Mouse (Mus musculus) heart, embryonic 16.5 days (tissue): ENCODE data around the gene Mpi. TPM values are rescaled to one million over a fixed set of nuclear protein-coding genes. Genes with fewer than 3 reads are reported as not detected.

Experiments
- ATAC-seq: fragments of 200-750 bp; cut with Nextera tagmentation; replicated peaks from 2 replicates; pipeline ENCODE4 v1.8.0; 2017; ENCODE audit warnings: moderate number of reproducible peaks; ENCODE audit not compliant: insufficient read depth, low FRiP score; ENCODE audit errors: extremely low read depth
- H3K27ac ChIP-seq: fragments of 300-500 bp; sonication (generic); 2 replicates; pipeline ENCODE4 v1.5.1; 2014; ENCODE audit warnings: mild to moderate bottlenecking, low read length, control low read depth, moderate library complexity
- H3K27me3 ChIP-seq: fragments of 300-500 bp; sonication (generic); 2 replicates; pipeline ENCODE4 v1.6.1; 2014; ENCODE audit warnings: low read length, mixed read lengths; ENCODE audit not compliant: control insufficient read depth, insufficient read depth
- H3K36me3 ChIP-seq: fragments of 300-500 bp; sonication (generic); 2 replicates; pipeline ENCODE4 v1.6.1; 2014; ENCODE audit not compliant: control insufficient read depth, insufficient read depth
- H3K4me1 ChIP-seq: fragments of 300-500 bp; sonication (generic); 2 replicates; pipeline ENCODE4 v1.6.1; 2014; ENCODE audit warnings: low read length, mixed read lengths; ENCODE audit not compliant: control insufficient read depth, insufficient read depth
- H3K4me2 ChIP-seq: fragments of 300-500 bp; sonication (generic); 2 replicates; pipeline ENCODE4 v1.6.1; 2014; ENCODE audit warnings: low read depth, mild to moderate bottlenecking, control low read depth, low read length
- H3K4me3 ChIP-seq: fragments of 300-500 bp; sonication (generic); 2 replicates; pipeline ENCODE4 v1.5.1; 2014; ENCODE audit warnings: mild to moderate bottlenecking, control low read depth, low read length
- H3K9ac ChIP-seq: fragments of 300-500 bp; sonication (generic); 2 replicates; pipeline ENCODE4 v1.6.1; 2014; ENCODE audit warnings: low read length, control low read depth
- H3K9me3 ChIP-seq: fragments of 300-500 bp; sonication (generic); replicated peaks from 2 replicates; pipeline ENCODE4 v1.6.1; 2016; ENCODE audit warnings: low read length; ENCODE audit not compliant: control insufficient read depth
- WGBS: fragments of 180-500 bp; shearing (Covaris S2); extraction: QIAGEN DNeasy Blood & Tissue Kit; methylation state at CpG from one replicate; pipeline ENCODE4 v1.1.7; 2014; 5-methylcytosine and 5-hydroxymethylcytosine counted together
- polyA plus RNA-seq: library from polyadenylated mRNA; unstranded; fragments of >200 nt; fragmentation: Nextera tagmentation; extraction: Ambion mirVana; gene quantifications from 2 replicates; pipeline ENCODE4 v1.2.1, GENCODE M21; 2015

Mpi gene
- polyA plus RNA-seq, result 89.8 and 95.6 TPM in 2 replicates

- peak within 1 kb of the TSS; percentile 76 for H3K4me2 ChIP-seq
- H3K4me1 ChIP-seq, result peaks cover 30% of the 10 kb centered on the region
- WGBS, result 2% methylated on average over 28 of the region's 28 CpGs
- H3K9ac ChIP-seq, result peak within 1 kb of the TSS; percentile 77
- H3K36me3 ChIP-seq, result peaks cover 11% of the 10 kb centered on the region
- H3K9me3 ChIP-seq, result no peaks in the 10 kb centered on the region
- H3K4me3 ChIP-seq, result peak within 1 kb of the TSS; percentile 76
- no peaks in the 10 kb centered on the region for H3K27me3 ChIP-seq
- no peak; the same call in 1 of the 2 replicates for ATAC-seq
- H3K27ac ChIP-seq, result peak within 1 kb of the TSS; percentile 6
Measured at GRCm38 (mm10) chr9:57552139-57552887, at the start of gene Mpi. Gene Mpi (minus strand): TSS chr9:57552763.

GRCm38 (mm10) chr9:57602098-57602497 lies 49.5 kb upstream of the Mpi start:
- Histone ChIP-seq H3K4me1 (peaks cover 20% of the 10 kb centered on the region), H3K27me3 (peaks cover 23% of the 10 kb centered on the region), H3K27ac (no peak overlapping the region), H3K9ac (no peak overlapping the region), H3K4me3 (no peak overlapping the region), H3K9me3 (no peaks in the 10 kb centered on the region), H3K36me3 (no peaks in the 10 kb centered on the region), H3K4me2 (no peak overlapping the region)
- no peak for ATAC-seq
- 28% methylated on average over 8 of the region's 8 CpGs for WGBS

- Histone ChIP-seq H3K9ac (no peak overlapping the region), H3K4me3 (no peak overlapping the region), H3K9me3 (no peaks in the 10 kb centered on the region), H3K36me3 (no peaks in the 10 kb centered on the region), H3K27ac (no peak overlapping the region), H3K4me2 (no peak overlapping the region), H3K27me3 (peaks cover 15% of the 10 kb centered on the region), H3K4me1 (peaks cover 20% of the 10 kb centered on the region)
- ATAC-seq, result no peak
- WGBS, result 11% methylated on average over 2 of the region's 2 CpGs
Measured at GRCm38 (mm10) chr9:57601353-57601706, 48.8 kb upstream of the Mpi start.

- H3K9me3 ChIP-seq, result no peaks in the 10 kb centered on the region
- H3K27me3 ChIP-seq, result peaks cover 11% of the 10 kb centered on the region
- no peak overlapping the region for H3K4me2 ChIP-seq
- no peak overlapping the region for H3K27ac ChIP-seq
- no peaks in the 10 kb centered on the region for H3K36me3 ChIP-seq
- H3K9ac ChIP-seq, result no peak overlapping the region
- peaks cover 20% of the 10 kb centered on the region for H3K4me1 ChIP-seq
- H3K4me3 ChIP-seq, result no peak overlapping the region
- 7% methylated on average over 3 of the region's 3 CpGs for WGBS
- peak; percentile 56 for ATAC-seq
Measured at GRCm38 (mm10) chr9:57600620-57601352, 48.2 kb upstream of the Mpi start.

- no peak overlapping the region for H3K9ac ChIP-seq
- peaks cover 20% of the 10 kb centered on the region for H3K4me1 ChIP-seq
- no peak overlapping the region for H3K4me3 ChIP-seq
- 68% methylated on average over 8 of the region's 8 CpGs for WGBS
- peaks cover 3% of the 10 kb centered on the region; the same call in 1 of the 2 replicates for H3K27me3 ChIP-seq
- H3K36me3 ChIP-seq, result peaks cover 8% of the 10 kb centered on the region; the same call in 1 of the 2 replicates
- no peak overlapping the region for H3K27ac ChIP-seq
- no peak for ATAC-seq
- no peak overlapping the region for H3K4me2 ChIP-seq
- no peaks in the 10 kb centered on the region for H3K9me3 ChIP-seq
Measured at GRCm38 (mm10) chr9:57598851-57599563, 46.4 kb upstream of the Mpi start.

- Histone ChIP-seq H3K9me3 (no peaks in the 10 kb centered on the region), H3K4me1 (peaks cover 20% of the 10 kb centered on the region), H3K4me2 (no peak overlapping the region), H3K27me3 (no peaks in the 10 kb centered on the region), H3K27ac (no peak overlapping the region), H3K9ac (no peak overlapping the region), H3K4me3 (no peak overlapping the region), H3K36me3 (peaks cover 8% of the 10 kb centered on the region; the same call in 1 of the 2 replicates)
- WGBS, result 19% methylated on average over 4 of the region's 4 CpGs
- no peak for ATAC-seq
Measured at GRCm38 (mm10) chr9:57597929-57598382, 45.4 kb upstream of the Mpi start.

- no peak overlapping the region for H3K9ac ChIP-seq
- no peak for ATAC-seq
- no peak overlapping the region for H3K27ac ChIP-seq
Measured at GRCm38 (mm10) chr9:57597265-57597664, 44.7 kb upstream of the Mpi start.

GRCm38 (mm10) chr9:57594174-57594509 lies 41.6 kb upstream of the Mpi start:
- Histone ChIP-seq H3K4me1 (peaks cover 4% of the 10 kb centered on the region; the same call in 1 of the 2 replicates), H3K36me3 (peaks cover 13% of the 10 kb centered on the region), H3K27ac (no peak overlapping the region), H3K4me2 (no peak overlapping the region), H3K9me3 (no peaks in the 10 kb centered on the region), H3K4me3 (no peak overlapping the region), H3K9ac (no peak overlapping the region), H3K27me3 (no peaks in the 10 kb centered on the region)
- WGBS, result 53% methylated on average over 9 of the region's 9 CpGs
- ATAC-seq, result no peak

More at GRCm38 (mm10) chr9:57597265-57597664, 44.7 kb upstream of the Mpi start:
- Histone ChIP-seq H3K9me3 (no peaks in the 10 kb centered on the region), H3K4me3 (no peak overlapping the region), H3K4me1 (peaks cover 20% of the 10 kb centered on the region), H3K27me3 (no peaks in the 10 kb centered on the region), H3K36me3 (peaks cover 12% of the 10 kb centered on the region), H3K4me2 (no peak overlapping the region)
- WGBS, result 83% methylated on average over 8 of the region's 8 CpGs
